Mouse (Mus musculus): Measurements from ENCODE around the gene Bckdha. TPM values are rescaled to one million over a fixed set of nuclear protein-coding genes. Genes with fewer than 3 reads are reported as not detected.
A peak's percentile ranks its signal among the peaks of the same experiment; 100 is the strongest.

Gene Bckdha
- polyA plus RNA-seq, 1 experiment from 2014 or later, result 32.9 TPM

DNA sequence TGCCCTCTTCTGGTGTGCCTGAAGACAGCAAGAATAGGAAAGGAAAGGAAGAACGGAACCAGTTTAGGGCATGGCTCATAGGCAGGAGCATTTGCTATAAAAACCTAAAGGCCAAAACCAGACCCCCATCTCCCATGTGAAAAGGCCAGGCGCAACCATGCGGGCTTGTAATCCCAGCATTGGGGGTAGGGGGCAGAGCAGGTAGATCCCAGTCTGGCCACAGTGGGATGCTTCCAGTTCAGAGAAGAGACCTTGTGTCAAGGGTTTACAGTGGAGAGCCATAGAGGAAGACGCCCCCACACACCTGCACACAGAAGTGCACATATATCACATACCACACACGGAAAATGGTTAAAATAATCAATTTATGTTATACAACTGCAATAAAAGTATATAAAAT lies 44.7 kb downstream of the Bckdha start:
- H3K9ac ChIP-seq (ENCODE audit: low read depth, low read length), result no peak overlapping the region
- no peaks in the 10 kb centered on the region for H3K4me1 ChIP-seq (replicated peaks; ENCODE audit: control insufficient read depth, insufficient read depth, low read length)
- no peak overlapping the region for H3K27ac ChIP-seq (ENCODE audit: low read depth, low read length)
- ATAC-seq (ENCODE audit: low FRiP score), result no peak
- H3K4me3 ChIP-seq (ENCODE audit: low read depth, low read length), result no peak overlapping the region
- WGBS, result 92% methylated on average over 5 of the region's 5 CpGs
- no peak overlapping the region for H3K4me2 ChIP-seq (replicated peaks; ENCODE audit: low read depth, low read length)
- no peak for DNase-seq (ENCODE audit: low spot score)
- H3K27me3 ChIP-seq (ENCODE audit: control insufficient read depth, insufficient read depth, low read length), result no peaks in the 10 kb centered on the region
- H3K36me3 ChIP-seq (ENCODE audit: control insufficient read depth, insufficient read depth, low read length), result no peaks in the 10 kb centered on the region
- no peaks in the 10 kb centered on the region for H3K9me3 ChIP-seq (ENCODE audit: control insufficient read depth, low read length)

DNA sequence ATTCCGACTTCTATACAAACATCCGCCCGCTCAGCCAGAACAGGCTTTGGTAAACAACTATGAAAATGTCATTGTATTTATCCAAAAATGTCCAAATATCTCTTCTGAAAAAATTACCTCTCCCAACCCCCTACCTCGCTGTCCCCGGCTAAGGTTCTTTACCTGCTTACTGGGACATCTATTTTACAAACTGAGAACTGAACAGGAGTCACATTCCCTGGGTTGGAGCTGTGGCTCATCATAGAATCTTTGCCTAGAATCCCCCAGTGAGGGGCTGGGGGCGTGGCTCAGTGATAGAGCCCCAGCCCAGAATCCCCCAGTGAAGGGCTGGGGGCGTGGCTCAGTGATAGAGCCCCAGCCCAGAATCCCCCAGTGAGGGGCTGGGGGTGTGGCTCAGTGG lies 47.3 kb downstream of the Bckdha start:
- DNase-seq (ENCODE audit: low spot score) (no peak), ATAC-seq (ENCODE audit: low FRiP score) (no peak)
- Histone ChIP-seq H3K4me3 (ENCODE audit: low read depth, low read length) (no peak overlapping the region), H3K4me2 (replicated peaks; ENCODE audit: low read depth, low read length) (no peak overlapping the region), H3K9me3 (ENCODE audit: control insufficient read depth, low read length) (no peaks in the 10 kb centered on the region), H3K27ac (ENCODE audit: low read depth, low read length) (no peak overlapping the region), H3K4me1 (replicated peaks; ENCODE audit: control insufficient read depth, insufficient read depth, low read length) (no peaks in the 10 kb centered on the region), H3K9ac (ENCODE audit: low read depth, low read length) (no peak overlapping the region), H3K27me3 (ENCODE audit: control insufficient read depth, insufficient read depth, low read length) (no peaks in the 10 kb centered on the region), H3K36me3 (ENCODE audit: control insufficient read depth, insufficient read depth, low read length) (no peaks in the 10 kb centered on the region)
- WGBS, result 50% methylated on average over 7 of the region's 7 CpGs

DNA sequence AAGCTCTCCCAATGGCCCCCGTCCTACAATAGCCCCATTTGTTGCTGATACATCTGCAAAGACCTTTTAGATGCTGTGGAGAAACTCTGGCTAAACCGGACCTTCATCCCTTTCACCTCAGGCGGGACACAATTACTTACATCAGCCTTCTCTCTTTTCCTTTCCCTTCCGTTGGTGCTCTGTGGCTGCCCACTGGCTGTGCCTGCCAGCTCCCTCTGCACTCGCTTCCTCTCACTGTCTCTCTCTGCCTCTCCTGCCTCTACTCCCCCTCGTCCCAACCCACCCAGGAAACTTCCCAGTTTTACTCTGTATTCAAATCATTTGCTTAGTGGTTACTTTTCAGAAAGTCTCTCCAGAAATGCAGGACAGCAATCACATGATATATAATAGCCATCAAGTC lies 48.7 kb downstream of the Bckdha start:
- no peaks in the 10 kb centered on the region for H3K36me3 ChIP-seq (ENCODE audit: control insufficient read depth, insufficient read depth, low read length)
- WGBS, result 41% methylated on average over 6 of the region's 6 CpGs

GRCm38 (mm10) chr7:25607196-25607595 lies 51.6 kb downstream of the Bckdha start:
- no peak overlapping the region for H3K27ac ChIP-seq (ENCODE audit: low read depth, low read length)
- H3K4me2 ChIP-seq (replicated peaks; ENCODE audit: low read depth, low read length), result no peak overlapping the region
- H3K36me3 ChIP-seq (ENCODE audit: control insufficient read depth, insufficient read depth, low read length), result no peaks in the 10 kb centered on the region
- H3K4me3 ChIP-seq (ENCODE audit: low read depth, low read length), result no peak overlapping the region
- WGBS, result 94% methylated on average over 2 of the region's 2 CpGs
- ATAC-seq (ENCODE audit: low FRiP score) (no peak), DNase-seq (ENCODE audit: low spot score) (no peak)
- no peaks in the 10 kb centered on the region for H3K4me1 ChIP-seq (replicated peaks; ENCODE audit: control insufficient read depth, insufficient read depth, low read length)
- H3K9me3 ChIP-seq (ENCODE audit: control insufficient read depth, low read length), result no peaks in the 10 kb centered on the region
- no peak overlapping the region for H3K9ac ChIP-seq (ENCODE audit: low read depth, low read length)
- H3K27me3 ChIP-seq (ENCODE audit: control insufficient read depth, insufficient read depth, low read length), result no peaks in the 10 kb centered on the region

More for the DNA sequence above, 48.7 kb downstream of the Bckdha start:
- H3K9me3 ChIP-seq (ENCODE audit: control insufficient read depth, low read length), result no peaks in the 10 kb centered on the region
- no peak overlapping the region for H3K9ac ChIP-seq (ENCODE audit: low read depth, low read length)
- no peak overlapping the region for H3K27ac ChIP-seq (ENCODE audit: low read depth, low read length)
- H3K4me3 ChIP-seq (ENCODE audit: low read depth, low read length), result no peak overlapping the region
- H3K4me1 ChIP-seq (replicated peaks; ENCODE audit: control insufficient read depth, insufficient read depth, low read length), result no peaks in the 10 kb centered on the region
- H3K27me3 ChIP-seq (ENCODE audit: control insufficient read depth, insufficient read depth, low read length), result no peaks in the 10 kb centered on the region
- ATAC-seq (ENCODE audit: low FRiP score), result no peak
- no peak overlapping the region for H3K4me2 ChIP-seq (replicated peaks; ENCODE audit: low read depth, low read length)
- no peak for DNase-seq (ENCODE audit: low spot score)

DNA sequence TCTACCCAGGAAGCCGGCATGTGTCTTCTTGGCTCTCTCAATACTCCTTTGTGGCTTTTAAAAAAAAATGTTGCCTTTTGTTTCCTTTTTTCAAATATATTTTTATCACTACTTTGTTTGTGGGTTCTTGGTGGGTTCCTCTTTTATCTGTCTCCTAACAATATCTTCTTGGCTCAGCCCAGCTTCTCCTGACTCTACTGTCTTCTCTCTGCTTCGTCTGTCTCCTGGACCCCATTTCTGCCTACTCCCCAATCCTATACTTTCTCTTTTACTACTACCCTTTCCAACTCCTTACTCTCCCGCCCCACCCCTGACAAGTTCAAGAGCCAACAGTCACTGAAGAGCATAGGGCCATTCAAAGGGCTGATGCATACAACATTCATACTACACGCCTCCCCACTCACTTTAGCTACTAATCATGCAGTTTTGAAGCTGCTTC lies 52.1 kb downstream of the Bckdha start:
- no peak overlapping the region for H3K4me3 ChIP-seq (ENCODE audit: low read depth, low read length)
- H3K4me2 ChIP-seq (replicated peaks; ENCODE audit: low read depth, low read length), result no peak overlapping the region
- no peaks in the 10 kb centered on the region for H3K27me3 ChIP-seq (ENCODE audit: control insufficient read depth, insufficient read depth, low read length)
- H3K9ac ChIP-seq (ENCODE audit: low read depth, low read length), result no peak overlapping the region
- no peaks in the 10 kb centered on the region for H3K9me3 ChIP-seq (ENCODE audit: control insufficient read depth, low read length)
- DNase-seq (ENCODE audit: low spot score) (no peak), ATAC-seq (ENCODE audit: low FRiP score) (no peak)
- no peaks in the 10 kb centered on the region for H3K4me1 ChIP-seq (replicated peaks; ENCODE audit: control insufficient read depth, insufficient read depth, low read length)
- no peaks in the 10 kb centered on the region for H3K36me3 ChIP-seq (ENCODE audit: control insufficient read depth, insufficient read depth, low read length)
- WGBS, result 82% methylated on average over 4 of the region's 4 CpGs
- no peak overlapping the region for H3K27ac ChIP-seq (ENCODE audit: low read depth, low read length)

- Histone ChIP-seq H3K9me3 (ENCODE audit: control insufficient read depth, low read length) (no peaks in the 10 kb centered on the region), H3K36me3 (ENCODE audit: control insufficient read depth, insufficient read depth, low read length) (no peaks in the 10 kb centered on the region), H3K4me1 (replicated peaks; ENCODE audit: control insufficient read depth, insufficient read depth, low read length) (no peaks in the 10 kb centered on the region), H3K4me2 (replicated peaks; ENCODE audit: low read depth, low read length) (no peak overlapping the region), H3K27me3 (ENCODE audit: control insufficient read depth, insufficient read depth, low read length) (no peaks in the 10 kb centered on the region), H3K9ac (ENCODE audit: low read depth, low read length) (no peak overlapping the region), H3K27ac (ENCODE audit: low read depth, low read length) (no peak overlapping the region), H3K4me3 (ENCODE audit: low read depth, low read length) (no peak overlapping the region)
- WGBS, result 88% methylated on average over 16 of the region's 16 CpGs
- ATAC-seq (ENCODE audit: low FRiP score), result no peak
- no peak for DNase-seq (ENCODE audit: low spot score)
These were observed 57.4 kb downstream of the Bckdha start for GRCm38 (mm10) chr7:25601346-25601745.

GRCm38 (mm10) chr7:25600666-25601065 lies 58.1 kb downstream of the Bckdha start:
- DNase-seq (ENCODE audit: low spot score) (no peak), ATAC-seq (ENCODE audit: low FRiP score) (no peak)
- Histone ChIP-seq H3K4me2 (replicated peaks; ENCODE audit: low read depth, low read length) (no peak overlapping the region), H3K27ac (ENCODE audit: low read depth, low read length) (no peak overlapping the region), H3K9me3 (ENCODE audit: control insufficient read depth, low read length) (no peaks in the 10 kb centered on the region), H3K9ac (ENCODE audit: low read depth, low read length) (no peak overlapping the region), H3K27me3 (ENCODE audit: control insufficient read depth, insufficient read depth, low read length) (no peaks in the 10 kb centered on the region), H3K36me3 (ENCODE audit: control insufficient read depth, insufficient read depth, low read length) (no peaks in the 10 kb centered on the region), H3K4me3 (ENCODE audit: low read depth, low read length) (no peak overlapping the region), H3K4me1 (replicated peaks; ENCODE audit: control insufficient read depth, insufficient read depth, low read length) (no peaks in the 10 kb centered on the region)
- WGBS, result 88% methylated on average over 11 of the region's 11 CpGs

GRCm38 (mm10) chr7:25599663-25600062 lies 59.1 kb downstream of the Bckdha start:
- DNase-seq (ENCODE audit: low spot score) (peak; percentile 88), ATAC-seq (ENCODE audit: low FRiP score) (no peak)

GRCm38 (mm10) chr7:25593859-25594258 lies 64.9 kb downstream of the Bckdha start:
- no peak for DNase-seq (ENCODE audit: low spot score)
- Histone ChIP-seq H3K27me3 (ENCODE audit: control insufficient read depth, insufficient read depth, low read length) (no peaks in the 10 kb centered on the region), H3K27ac (ENCODE audit: low read depth, low read length) (no peak overlapping the region), H3K4me2 (replicated peaks; ENCODE audit: low read depth, low read length) (no peak overlapping the region), H3K9me3 (ENCODE audit: control insufficient read depth, low read length) (no peaks in the 10 kb centered on the region), H3K9ac (ENCODE audit: low read depth, low read length) (no peak overlapping the region), H3K4me1 (replicated peaks; ENCODE audit: control insufficient read depth, insufficient read depth, low read length) (no peaks in the 10 kb centered on the region), H3K36me3 (ENCODE audit: control insufficient read depth, insufficient read depth, low read length) (no peaks in the 10 kb centered on the region), H3K4me3 (ENCODE audit: low read depth, low read length) (no peak overlapping the region)
- ATAC-seq (ENCODE audit: low FRiP score), result no peak
- WGBS, result 84% methylated on average over 3 of the region's 3 CpGs

More at GRCm38 (mm10) chr7:25599663-25600062, 59.1 kb downstream of the Bckdha start:
- H3K4me1 ChIP-seq (replicated peaks; ENCODE audit: control insufficient read depth, insufficient read depth, low read length), result no peaks in the 10 kb centered on the region
- H3K27ac ChIP-seq (ENCODE audit: low read depth, low read length), result no peak overlapping the region
- no peaks in the 10 kb centered on the region for H3K9me3 ChIP-seq (ENCODE audit: control insufficient read depth, low read length)
- no peaks in the 10 kb centered on the region for H3K36me3 ChIP-seq (ENCODE audit: control insufficient read depth, insufficient read depth, low read length)
- no peak overlapping the region for H3K4me3 ChIP-seq (ENCODE audit: low read depth, low read length)
- 16% methylated on average over 10 of the region's 10 CpGs for WGBS
- H3K27me3 ChIP-seq (ENCODE audit: control insufficient read depth, insufficient read depth, low read length), result no peaks in the 10 kb centered on the region
- no peak overlapping the region for H3K9ac ChIP-seq (ENCODE audit: low read depth, low read length)
- H3K4me2 ChIP-seq (replicated peaks; ENCODE audit: low read depth, low read length), result no peak overlapping the region

Measured in hindbrain, embryonic 11.5 days (tissue).